Mouse (Mus musculus): ENCODE data around the gene Tcerg1l.
A peak's percentile ranks its signal among the peaks of the same experiment; 100 is the strongest.

Tcerg1l gene

GRCm38 (mm10) chr7:138222951-138223350 lies 174.6 kb downstream of the Tcerg1l start:
- no peak for DNase-seq (ENCODE audit: low read depth, low spot score)

GRCm38 (mm10) chr7:138217556-138218098 lies 179.9 kb downstream of the Tcerg1l start:
- no peak for DNase-seq (ENCODE audit: low read depth, low spot score)

GRCm38 (mm10) chr7:138215177-138215830 lies 182.2 kb downstream of the Tcerg1l start:
- DNase-seq (ENCODE audit: low read depth, low spot score), result peak; percentile 21

- no peak for DNase-seq (ENCODE audit: low read depth, low spot score)
Observed at GRCm38 (mm10) chr7:138214710-138215109, 182.8 kb downstream of the Tcerg1l start.

- DNase-seq (ENCODE audit: low read depth, low spot score), result no peak
Observed at GRCm38 (mm10) chr7:138209769-138210168, 187.8 kb downstream of the Tcerg1l start.

- DNase-seq (ENCODE audit: low read depth, low spot score), result no peak
Observed at GRCm38 (mm10) chr7:138205124-138205523, 192.4 kb downstream of the Tcerg1l start.

GRCm38 (mm10) chr7:138202162-138202832 lies 195.2 kb downstream of the Tcerg1l start:
- DNase-seq (ENCODE audit: low read depth, low spot score), result no peak

- no peak for DNase-seq (ENCODE audit: low read depth, low spot score)
Observed at GRCm38 (mm10) chr7:138199333-138200058, 198.0 kb downstream of the Tcerg1l start.

- DNase-seq (ENCODE audit: low read depth, low spot score), result no peak
Observed at GRCm38 (mm10) chr7:138196139-138196538, 201.4 kb downstream of the Tcerg1l start.

- no peak for DNase-seq (ENCODE audit: low read depth, low spot score)
Observed at GRCm38 (mm10) chr7:138184197-138184596, 213.3 kb downstream of the Tcerg1l start.

GRCm38 (mm10) chr7:138182216-138182615 lies 215.3 kb downstream of the Tcerg1l start:
- DNase-seq (ENCODE audit: low read depth, low spot score), result no peak

GRCm38 (mm10) chr7:138178617-138179016 lies 218.9 kb downstream of the Tcerg1l start:
- DNase-seq (ENCODE audit: low read depth, low spot score), result no peak

- no peak for DNase-seq (ENCODE audit: low read depth, low spot score)
Observed at GRCm38 (mm10) chr7:138176026-138176425, 221.5 kb downstream of the Tcerg1l start.

- DNase-seq (ENCODE audit: low read depth, low spot score), result no peak
Observed at GRCm38 (mm10) chr7:138170389-138170788, 227.1 kb downstream of the Tcerg1l start.
